Mouse (Mus musculus) stomach, embryonic 14.5 days (tissue): Measurements from ENCODE around the gene Rnf19b. TPM values are rescaled to one million over a fixed set of nuclear protein-coding genes. Genes with fewer than 3 reads are reported as not detected.

Source experiments
- ATAC-seq: fragments of 200-750 bp; cut with Nextera tagmentation; 2 replicates; pipeline ENCODE4 v1.8.0; 2017; ENCODE audit warnings: low read depth, moderate TSS enrichment; ENCODE audit not compliant: insufficient number of reproducible peaks, insufficient read depth, low FRiP score
- H3K27ac ChIP-seq: fragments of 300-500 bp; sonication (generic); 2 replicates; pipeline ENCODE4 v1.5.1; 2014; ENCODE audit warnings: mild to moderate bottlenecking, low read length, moderate library complexity, mixed read lengths
- H3K27me3 ChIP-seq: fragments of 300-500 bp; sonication (generic); 2 replicates; pipeline ENCODE4 v1.6.1; 2014; ENCODE audit warnings: low read length, control low read depth, mixed read lengths; ENCODE audit not compliant: control insufficient read depth, insufficient read depth
- H3K36me3 ChIP-seq: fragments of 300-500 bp; sonication (generic); 2 replicates; pipeline ENCODE4 v1.6.1; 2014; ENCODE audit warnings: mild to moderate bottlenecking, control low read depth, low read length, moderate library complexity, mixed read lengths; ENCODE audit not compliant: control insufficient read depth, insufficient read depth
- H3K4me1 ChIP-seq: fragments of 300-500 bp; sonication (generic); 2 replicates; pipeline ENCODE4 v1.6.1; 2014; ENCODE audit warnings: low read length, control low read depth, mixed read lengths; ENCODE audit not compliant: control insufficient read depth, insufficient read depth
- H3K4me2 ChIP-seq: fragments of 300-500 bp; sonication (generic); replicated peaks from 2 replicates; pipeline ENCODE4 v1.6.1; 2014; ENCODE audit warnings: low read depth, low read length, control low read depth
- H3K4me3 ChIP-seq: fragments of 300-500 bp; sonication (generic); 2 replicates; pipeline ENCODE4 v1.5.1; 2014; ENCODE audit warnings: low read depth, low read length, control low read depth
- H3K9ac ChIP-seq: fragments of 300-500 bp; sonication (generic); replicated peaks from 2 replicates; pipeline ENCODE4 v1.6.1; 2014; ENCODE audit warnings: low read depth, mild to moderate bottlenecking, control low read depth, low read length, moderate library complexity, mixed read lengths
- H3K9me3 ChIP-seq: fragments of 300-500 bp; sonication (generic); 2 replicates; pipeline ENCODE4 v1.6.1; 2016; ENCODE audit warnings: low read depth, low read length, control low read depth; ENCODE audit not compliant: control insufficient read depth
- WGBS: fragments of 180-500 bp; shearing (Covaris S2); extraction: QIAGEN DNeasy Blood & Tissue Kit; methylation state at CpG from one replicate; pipeline ENCODE4 v1.1.7; 2014; 5-methylcytosine and 5-hydroxymethylcytosine counted together
- polyA plus RNA-seq: library from polyadenylated mRNA; unstranded; fragments of >200 nt; fragmentation: Nextera tagmentation; extraction: Ambion mirVana; gene quantifications from 2 replicates; pipeline ENCODE4 v1.2.1, GENCODE M21; 2014

The Rnf19b gene
- polyA plus RNA-seq, 1 experiment from 2014 or later: 6.9 TPM

- Histone ChIP-seq H3K9ac (no peak overlapping the region), H3K27me3 (0 out of 2 replicates have a peak, but pooled peaks cover 11% of the 10 kb centered on the region), H3K4me2 (no peak overlapping the region), H3K4me3 (no peak overlapping the region), H3K4me1 (peaks cover 13% of the 10 kb centered on the region; the same call in 1 of the 2 replicates), H3K36me3 (no peaks in the 10 kb centered on the region), H3K27ac (no peak overlapping the region), H3K9me3 (no peaks in the 10 kb centered on the region)
- 20% methylated on average over 9 of the region's 9 CpGs for WGBS
- ATAC-seq: no peak
Observed at GRCm38 (mm10) chr4:129122107-129122506, 64.0 kb downstream of the Rnf19b start.

DNA sequence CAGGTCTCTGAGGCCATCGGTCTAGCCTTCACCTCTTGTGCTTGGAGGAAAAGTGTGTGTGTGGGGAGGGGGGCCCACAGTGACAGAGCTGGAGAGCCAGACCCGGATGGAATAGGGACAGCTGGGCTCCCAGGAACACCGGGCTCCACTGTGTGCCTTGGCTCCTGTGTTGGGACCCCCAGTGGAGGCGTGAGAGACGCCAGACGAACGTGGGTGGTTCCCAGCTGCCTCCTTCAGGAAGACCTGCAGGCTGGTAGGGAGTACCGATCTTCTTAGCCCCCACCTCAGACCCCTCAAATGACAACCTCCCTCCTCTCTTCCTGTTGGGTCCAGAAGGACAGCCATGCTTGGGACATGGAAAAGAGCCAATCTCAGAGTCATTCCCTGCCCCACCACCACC, 64.6 kb downstream of the Rnf19b start:
- Histone ChIP-seq H3K4me1 (peaks cover 13% of the 10 kb centered on the region; the same call in 1 of the 2 replicates), H3K4me3 (no peak overlapping the region), H3K9me3 (no peaks in the 10 kb centered on the region), H3K36me3 (no peaks in the 10 kb centered on the region), H3K4me2 (no peak overlapping the region), H3K9ac (no peak overlapping the region), H3K27ac (no peak overlapping the region), H3K27me3 (0 out of 2 replicates have a peak, but pooled peaks cover 11% of the 10 kb centered on the region)
- ATAC-seq: no peak
- WGBS: 21% methylated on average over 8 of the region's 8 CpGs

DNA sequence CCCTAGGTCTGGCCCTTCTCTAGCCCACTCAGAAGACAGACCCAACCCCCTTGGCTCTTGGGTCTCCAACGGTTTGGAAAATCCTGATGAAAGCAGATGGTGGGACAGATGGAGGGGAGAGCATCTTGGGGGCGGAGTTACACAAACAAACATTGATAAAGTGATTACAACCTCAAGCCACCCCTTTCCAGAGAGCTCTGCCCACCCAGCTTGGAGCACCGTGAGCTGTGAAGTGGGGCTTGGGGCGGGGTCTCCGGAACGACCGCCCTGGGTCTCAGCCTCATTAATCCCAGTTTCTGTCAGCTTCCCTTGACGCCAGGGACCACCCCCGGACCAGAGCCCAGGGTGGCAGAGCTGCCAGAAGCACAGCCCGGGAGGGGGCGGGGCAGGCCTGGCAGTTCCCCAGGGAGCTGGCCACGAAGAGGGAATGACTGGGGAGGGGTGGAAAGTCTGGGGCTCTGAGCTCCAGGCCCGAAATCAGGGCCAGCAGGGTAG, 66.6 kb downstream of the Rnf19b start:
- Histone ChIP-seq H3K4me2 (no peak overlapping the region), H3K9ac (no peak overlapping the region), H3K4me1 (peaks cover 13% of the 10 kb centered on the region; the same call in 1 of the 2 replicates), H3K36me3 (no peaks in the 10 kb centered on the region), H3K9me3 (no peaks in the 10 kb centered on the region), H3K27ac (no peak overlapping the region), H3K27me3 (0 out of 2 replicates have a peak, but pooled peaks cover 10% of the 10 kb centered on the region), H3K4me3 (no peak overlapping the region)
- no peak for ATAC-seq
- WGBS: 5% methylated on average over 13 of the region's 13 CpGs

GRCm38 (mm10) chr4:129125736-129126451, 67.8 kb downstream of the Rnf19b start:
- WGBS: 17% methylated on average over 19 of the region's 19 CpGs
- peaks cover 20% of the 10 kb centered on the region for H3K4me1 ChIP-seq
- no peaks in the 10 kb centered on the region for H3K9me3 ChIP-seq
- ATAC-seq: no peak
- H3K27ac ChIP-seq: no peak overlapping the region
- 0 out of 2 replicates have a peak, but pooled peaks cover 6% of the 10 kb centered on the region for H3K27me3 ChIP-seq
- no peaks in the 10 kb centered on the region for H3K36me3 ChIP-seq
- 0 out of 2 replicates have a peak overlapping the region, but pooled peaks have one; percentile 3 for H3K4me3 ChIP-seq
- H3K9ac ChIP-seq: no peak overlapping the region
- peak overlapping the region; percentile 11 for H3K4me2 ChIP-seq

DNA sequence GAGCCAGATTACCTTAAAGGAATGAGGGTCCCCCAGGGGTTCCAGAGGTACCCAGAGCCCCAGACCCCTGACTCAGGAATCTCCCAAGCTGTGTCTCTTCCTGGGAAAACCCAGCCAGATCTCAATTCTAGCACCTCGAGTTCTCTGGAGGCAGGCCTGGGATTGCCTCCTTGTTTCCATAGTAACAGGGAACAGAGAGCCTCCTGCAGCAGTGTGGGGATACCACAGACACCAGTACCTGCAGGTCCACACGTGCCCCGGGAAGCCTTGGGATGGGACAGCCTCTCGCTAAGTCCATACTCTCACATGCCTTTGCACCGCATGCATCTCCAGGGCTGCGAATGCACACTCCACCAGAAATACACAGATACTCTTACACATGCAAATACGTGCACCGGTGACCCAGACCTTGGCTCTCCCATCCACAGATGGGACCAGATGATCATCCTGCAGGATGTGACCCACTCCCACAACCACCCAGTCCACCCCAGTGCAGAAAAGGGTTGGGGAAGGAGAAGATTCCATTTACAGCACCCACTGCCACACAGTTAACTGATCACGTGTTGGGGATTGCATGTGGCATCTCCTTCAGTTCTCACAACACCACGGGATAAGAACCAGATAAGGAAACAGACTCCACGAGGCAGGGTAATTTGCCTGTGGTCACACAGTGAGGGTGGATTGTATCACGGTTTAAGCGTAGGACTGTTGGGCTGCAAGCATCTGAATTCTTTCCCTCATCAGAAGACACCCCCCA, 70.7 kb downstream of the Rnf19b start:
- Histone ChIP-seq H3K4me2 (no peak overlapping the region), H3K9me3 (no peaks in the 10 kb centered on the region), H3K36me3 (no peaks in the 10 kb centered on the region), H3K27me3 (0 out of 2 replicates have a peak, but pooled peaks cover 3% of the 10 kb centered on the region), H3K4me3 (no peak overlapping the region), H3K27ac (no peak overlapping the region), H3K4me1 (peaks cover 17% of the 10 kb centered on the region), H3K9ac (no peak overlapping the region)
- 63% methylated on average over 13 of the region's 13 CpGs for WGBS
- ATAC-seq: no peak

DNA sequence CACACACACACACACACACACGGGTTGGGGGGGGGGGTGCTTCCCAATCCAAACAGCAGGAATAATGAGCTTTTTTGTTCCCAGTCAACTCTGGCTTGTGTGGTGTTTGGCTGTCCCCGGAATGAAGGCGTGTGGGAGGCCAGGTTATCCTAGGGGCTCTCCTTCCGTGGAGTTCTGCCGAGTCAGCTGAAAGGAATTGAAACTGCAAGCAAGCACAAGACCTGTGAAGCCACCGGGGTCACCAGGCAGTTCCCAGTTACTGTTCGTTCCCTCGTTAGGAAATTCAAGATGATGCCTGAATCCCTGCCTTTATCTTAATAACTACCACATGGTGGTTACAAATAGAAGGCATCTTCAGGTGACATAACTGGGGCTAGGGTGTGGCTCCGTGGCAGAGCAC, 71.3 kb downstream of the Rnf19b start:
- Histone ChIP-seq H3K27me3 (0 out of 2 replicates have a peak, but pooled peaks cover 3% of the 10 kb centered on the region), H3K9me3 (no peaks in the 10 kb centered on the region), H3K36me3 (no peaks in the 10 kb centered on the region), H3K27ac (no peak overlapping the region), H3K4me2 (no peak overlapping the region), H3K4me3 (no peak overlapping the region), H3K4me1 (peaks cover 17% of the 10 kb centered on the region), H3K9ac (no peak overlapping the region)
- WGBS: 29% methylated on average over 8 of the region's 9 CpGs
- no peak for ATAC-seq

- no peak for ATAC-seq
- Histone ChIP-seq H3K4me1 (peaks cover 15% of the 10 kb centered on the region), H3K9ac (no peak overlapping the region)
Observed at GRCm38 (mm10) chr4:129130149-129130548, 72.1 kb downstream of the Rnf19b start.

DNA sequence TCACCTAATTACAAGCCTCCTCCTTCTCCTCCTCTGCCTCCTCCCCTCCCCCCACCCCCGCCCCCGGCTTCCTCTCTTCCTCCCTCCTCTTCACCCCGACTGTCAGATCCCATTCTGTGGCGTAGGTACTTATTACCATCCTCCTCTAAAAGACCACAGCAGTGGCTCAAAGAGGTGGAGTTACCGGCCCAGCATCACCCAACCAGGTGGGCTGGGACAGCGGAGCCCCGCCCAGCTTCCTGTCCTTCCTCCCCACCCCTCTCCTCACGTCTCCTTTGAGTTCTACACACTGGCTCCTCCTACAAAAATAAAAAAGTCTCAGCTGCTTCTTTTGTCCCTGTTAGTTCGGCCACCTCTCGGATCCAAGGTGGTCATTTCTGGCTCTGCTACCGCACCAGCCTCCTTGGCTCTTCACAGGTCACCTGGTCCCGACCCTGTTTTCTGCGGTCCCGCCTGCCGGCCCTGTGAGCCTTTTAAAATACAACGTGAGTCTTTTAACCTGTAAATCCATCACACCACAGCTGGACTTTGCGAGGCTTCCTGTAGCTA, 72.8 kb downstream of the Rnf19b start:
- H3K4me1 ChIP-seq: peaks cover 10% of the 10 kb centered on the region; the same call in 1 of the 2 replicates
- H3K9ac ChIP-seq: no peak overlapping the region
- H3K27ac ChIP-seq: peak overlapping the region; percentile 15; the same call in 1 of the 2 replicates
- 2% methylated on average over 17 of the region's 17 CpGs for whole genome bisulfite sequencing
- peak overlapping the region; percentile 48 for H3K4me2 ChIP-seq
- H3K9me3 ChIP-seq: no peaks in the 10 kb centered on the region
- H3K27me3 ChIP-seq: 0 out of 2 replicates have a peak, but pooled peaks cover 2% of the 10 kb centered on the region
- H3K4me3 ChIP-seq: peak overlapping the region; percentile 25
- no peaks in the 10 kb centered on the region for H3K36me3 ChIP-seq
- ATAC-seq: peak; percentile 74

More at GRCm38 (mm10) chr4:129130149-129130548, 72.1 kb downstream of the Rnf19b start:
- Histone ChIP-seq H3K27me3 (0 out of 2 replicates have a peak, but pooled peaks cover 1% of the 10 kb centered on the region), H3K9me3 (no peaks in the 10 kb centered on the region), H3K27ac (no peak overlapping the region), H3K4me2 (peak overlapping the region; percentile 48), H3K4me3 (peak overlapping the region; percentile 25; the same call in 1 of the 2 replicates), H3K36me3 (no peaks in the 10 kb centered on the region)
- WGBS: 6% methylated on average over 8 of the region's 8 CpGs
